Mouse (Mus musculus): ENCODE data around the gene Gm28048.

DNA sequence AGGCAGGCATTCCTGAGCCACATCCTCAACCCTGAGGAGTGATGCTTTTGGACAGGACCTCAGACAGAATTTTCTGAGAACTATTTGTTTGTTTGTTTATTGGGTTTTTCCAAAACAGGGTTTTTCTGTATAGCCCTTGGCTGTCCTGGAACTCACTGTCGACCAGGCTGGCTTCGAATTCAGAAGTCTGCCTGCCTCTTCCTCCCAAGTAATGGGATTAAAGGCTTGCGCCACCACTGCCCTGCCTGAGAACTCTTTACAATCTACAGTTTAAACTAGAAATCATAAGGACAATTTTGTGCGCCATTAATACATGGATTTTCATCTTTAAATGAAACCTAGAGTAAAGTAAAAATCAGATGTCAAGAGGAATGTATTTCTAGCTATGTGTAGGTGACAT is 13.6 kb upstream of the Gm28048 start:
- TF ChIP-seq CTCF (IDR thresholded peaks at IDR 0.05; ENCODE audit: insufficient read depth, low read length) (no peak), POLR2A (IDR thresholded peaks at IDR 0.05; ENCODE audit: borderline replicate concordance, extremely low read depth, low read depth, low read length) (no peak)

Measured in lung, adult 2 months (tissue).